Mouse (Mus musculus) spleen, adult 18-20 months (tissue): Measurements from ENCODE around the gene Ovol3.
"Not testable (repeated sequence)": the region's sequence is repeated elsewhere in the genome, so short reads cannot be mapped to it uniquely, and the experiment has no call there.

Experiments used
- DNase-seq, 2 experiments: peaks; one replicate each; pipeline ENCODE4 v3.0.0; 2022; ENCODE audit warnings: mixed read lengths in 2 of 2

The Ovol3 gene

GRCm38 (mm10) chr7:30235625-30236024, at the start of gene Ovol3:
Gene Ovol3, minus strand, starts transcription at chr7:30235725.
- no peak for DNase-seq

- DNase-seq: no peak
Observed at GRCm38 (mm10) chr7:30282740-30283139, 47.2 kb upstream of the Ovol3 start.

GRCm38 (mm10) chr7:30281522-30281921, 46.0 kb upstream of the Ovol3 start:
- DNase-seq: no peak

GRCm38 (mm10) chr7:30280670-30281138, 45.2 kb upstream of the Ovol3 start:
- peak; percentile 67 to 76 for DNase-seq

- DNase-seq: peak; percentile 81 to 85
Observed at GRCm38 (mm10) chr7:30279951-30280669, 44.6 kb upstream of the Ovol3 start, which contains the start of the genes Thap8 and Wdr62. Gene Thap8, plus strand, starts transcription at chr7:30280094. Gene Wdr62, minus strand, starts transcription at chr7:30280419.

- no peak for DNase-seq
Observed at GRCm38 (mm10) chr7:30279536-30279935, 44.0 kb upstream of the Ovol3 start.

- DNase-seq: no peak
Observed at GRCm38 (mm10) chr7:30278911-30279310, 43.4 kb upstream of the Ovol3 start.

- DNase-seq: no peak
Observed at GRCm38 (mm10) chr7:30274383-30274782, 38.9 kb upstream of the Ovol3 start.

GRCm38 (mm10) chr7:30269641-30270040, 34.1 kb upstream of the Ovol3 start:
- DNase-seq: no peak

GRCm38 (mm10) chr7:30266780-30267179, 31.3 kb upstream of the Ovol3 start:
- DNase-seq: no peak

GRCm38 (mm10) chr7:30265935-30266334, 30.4 kb upstream of the Ovol3 start:
- no peak for DNase-seq

- no peak for DNase-seq
Observed at GRCm38 (mm10) chr7:30265531-30265930, 30.0 kb upstream of the Ovol3 start.

GRCm38 (mm10) chr7:30265041-30265440, 29.5 kb upstream of the Ovol3 start:
- no peak for DNase-seq

GRCm38 (mm10) chr7:30251956-30252954, 16.7 kb upstream of the Ovol3 start:
- no peak for DNase-seq

- DNase-seq: not testable (repeated sequence)
Observed at GRCm38 (mm10) chr7:30237374-30237773, 1.8 kb upstream of the Ovol3 start.

GRCm38 (mm10) chr7:30235091-30235490, 434 bp downstream of the Ovol3 start:
- no peak for DNase-seq

- DNase-seq: no peak
Observed at GRCm38 (mm10) chr7:30234276-30234858, 1.2 kb downstream of the Ovol3 start.

GRCm38 (mm10) chr7:30233387-30233786, 2.1 kb downstream of the Ovol3 start:
- no peak for DNase-seq

- DNase-seq: peak; percentile 21 to 39
Observed at GRCm38 (mm10) chr7:30232631-30233148, 2.8 kb downstream of the Ovol3 start.

- peak; percentile 91 to 95 for DNase-seq
Observed at GRCm38 (mm10) chr7:30231669-30232454, 3.7 kb downstream of the Ovol3 start, which contains the start of the genes Polr2i and Tbcb. Gene Polr2i, plus strand, starts transcription at chr7:30231948. Gene Tbcb, minus strand, starts transcription at chr7:30232272.

GRCm38 (mm10) chr7:30231328-30231668, 4.2 kb downstream of the Ovol3 start:
- no peak for DNase-seq

- DNase-seq: no peak
Observed at GRCm38 (mm10) chr7:30224206-30224605, 11.3 kb downstream of the Ovol3 start.
